In the genomic region with DNA sequence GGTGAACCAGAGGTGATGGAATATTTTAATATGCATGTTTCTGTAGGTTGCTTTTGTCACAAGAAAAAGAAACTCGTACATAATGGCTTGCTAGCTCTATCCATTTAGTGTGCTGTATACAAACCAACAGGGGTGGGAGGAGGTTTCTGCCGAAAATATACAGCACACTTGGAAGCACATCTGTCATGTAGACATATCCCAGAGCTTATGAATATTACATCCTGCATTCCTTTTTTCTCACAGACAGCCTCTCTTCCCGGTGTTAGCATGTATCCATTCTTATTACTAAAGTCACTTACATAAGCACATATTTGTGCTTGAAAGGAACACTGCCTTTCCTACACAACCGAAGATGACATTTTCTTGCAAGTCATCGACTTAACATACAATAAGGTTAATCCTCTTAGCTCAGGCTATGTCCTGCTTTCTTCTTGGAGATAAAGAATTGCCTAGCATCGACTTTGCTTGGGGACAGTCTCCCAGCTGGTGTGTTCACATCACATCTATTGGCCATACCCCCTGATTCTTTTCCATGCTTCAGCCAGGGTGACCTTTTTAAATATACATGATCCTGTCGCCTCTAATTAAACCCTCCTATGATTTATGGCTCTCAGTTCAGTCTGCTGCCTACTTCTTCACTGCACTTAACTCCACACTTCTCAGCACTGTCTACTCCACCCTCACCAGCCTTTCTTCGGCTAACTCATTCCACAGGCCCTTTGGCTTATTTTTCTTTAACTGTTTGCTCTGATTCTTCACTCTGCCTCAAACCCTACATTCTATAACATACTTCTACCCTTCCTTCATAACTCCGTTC, we compare ENCODE assay signal across 18 mouse cellular contexts. TPM values are rescaled to one million over a fixed set of nuclear protein-coding genes. Genes with fewer than 3 reads are reported as not detected.
DNase-seq lines count a peak whose midpoint lies in the region; ATAC-seq lines count a peak whose summit lies in the region.
"Had no signal": no experiment of that assay in that cellular context is flagged by ENCODE, and none has a peak within 500 bp of the region (broad histone marks: within the 10 kb centered on the region; RNA-seq: fewer than 3 reads in every experiment).

No protein-coding gene starts in this region.

- H3K4me2 ChIP-seq in heart, embryonic 12.5 days = no peak overlapping the region
- H3K4me2 ChIP-seq in hindbrain, embryonic 13.5 days = no peak overlapping the region
- no peak overlapping the region for H3K4me2 ChIP-seq in neural tube, embryonic 13.5 days
- H3K4me2 ChIP-seq in liver, embryonic 11.5 days = no peak overlapping the region
- H3K4me2 ChIP-seq: embryonic facial prominence, embryonic 15.5 days; heart, embryonic 15.5 days; limb, embryonic 15.5 days had no signal

- H3K9me3 ChIP-seq in heart, embryonic 10.5 days = no peaks in the 10 kb centered on the region
- H3K9me3 ChIP-seq in heart, embryonic 12.5 days (replicated peaks) = no peaks in the 10 kb centered on the region
- H3K9me3 ChIP-seq in hindbrain, embryonic 13.5 days = no peaks in the 10 kb centered on the region
- no peaks in the 10 kb centered on the region for H3K9me3 ChIP-seq in neural tube, embryonic 13.5 days
- H3K9me3 ChIP-seq in liver, embryonic 11.5 days (ENCODE audit: control insufficient read depth, low read length) = no peaks in the 10 kb centered on the region
- H3K9me3 ChIP-seq: embryonic facial prominence, embryonic 15.5 days; heart, embryonic 15.5 days; limb, embryonic 15.5 days had no signal

- WGBS in heart, embryonic 10.5 days = 75% methylated on average over 9 of the region's 9 CpGs
- WGBS in heart, embryonic 12.5 days = 71% methylated on average over 9 of the region's 9 CpGs
- 58% methylated on average over 9 of the region's 9 CpGs for WGBS in hindbrain, embryonic 13.5 days
- 54% methylated on average over 9 of the region's 9 CpGs for WGBS in neural tube, embryonic 13.5 days
- 71% methylated on average over 9 of the region's 9 CpGs for WGBS in liver, embryonic 11.5 days

- ATAC-seq in heart, embryonic 12.5 days (ENCODE audit: insufficient number of reproducible peaks, low FRiP score) = no peak
- peak; percentile 76; the same call in 1 of the 2 replicates for ATAC-seq in hindbrain, embryonic 13.5 days (ENCODE audit: low FRiP score)
- peak; percentile 72 for ATAC-seq in neural tube, embryonic 13.5 days (ENCODE audit: low read depth)
- no peak for ATAC-seq in liver, embryonic 11.5 days (replicated peaks; ENCODE audit: low FRiP score)
- ATAC-seq: liver, postnatal 0 days had no signal

- no peak overlapping the region for H3K9ac ChIP-seq in heart, embryonic 12.5 days
- H3K9ac ChIP-seq in hindbrain, embryonic 13.5 days = no peak overlapping the region
- no peak overlapping the region for H3K9ac ChIP-seq in neural tube, embryonic 13.5 days
- H3K9ac ChIP-seq in liver, embryonic 11.5 days (ENCODE audit: low read depth, low read length) = no peak overlapping the region
- H3K9ac ChIP-seq: embryonic facial prominence, embryonic 15.5 days; heart, embryonic 15.5 days; limb, embryonic 15.5 days; liver, postnatal 0 days had no signal

- no peaks in the 10 kb centered on the region for H3K36me3 ChIP-seq in heart, embryonic 10.5 days
- no peaks in the 10 kb centered on the region for H3K36me3 ChIP-seq in heart, embryonic 12.5 days
- no peaks in the 10 kb centered on the region for H3K36me3 ChIP-seq in hindbrain, embryonic 13.5 days
- H3K36me3 ChIP-seq in neural tube, embryonic 13.5 days = no peaks in the 10 kb centered on the region
- no peaks in the 10 kb centered on the region for H3K36me3 ChIP-seq in liver, embryonic 11.5 days (ENCODE audit: control insufficient read depth, insufficient read depth, low read length)
- H3K36me3 ChIP-seq: embryonic facial prominence, embryonic 15.5 days; heart, embryonic 15.5 days; limb, embryonic 15.5 days had no signal

- H3K27me3 ChIP-seq in heart, embryonic 10.5 days (ENCODE audit: insufficient read depth, poor library complexity, severe bottlenecking) = no peaks in the 10 kb centered on the region
- H3K27me3 ChIP-seq in heart, embryonic 12.5 days (replicated peaks) = no peaks in the 10 kb centered on the region
- no peaks in the 10 kb centered on the region for H3K27me3 ChIP-seq in hindbrain, embryonic 13.5 days
- H3K27me3 ChIP-seq in neural tube, embryonic 13.5 days = no peaks in the 10 kb centered on the region
- H3K27me3 ChIP-seq in liver, embryonic 11.5 days (replicated peaks; ENCODE audit: control insufficient read depth, insufficient read depth, low read length) = no peaks in the 10 kb centered on the region
- H3K27me3 ChIP-seq: embryonic facial prominence, embryonic 15.5 days; heart, embryonic 15.5 days; limb, embryonic 15.5 days; megakaryocyte, embryonic 14.5 days had no signal

- H3K27ac ChIP-seq in heart, embryonic 10.5 days = no peak overlapping the region
- no peak overlapping the region for H3K27ac ChIP-seq in heart, embryonic 12.5 days (ENCODE audit: poor library complexity, severe bottlenecking)
- H3K27ac ChIP-seq in hindbrain, embryonic 13.5 days = peak overlapping the region; percentile 49
- peak overlapping the region; percentile 65 for H3K27ac ChIP-seq in neural tube, embryonic 13.5 days (replicated peaks)
- H3K27ac ChIP-seq in liver, embryonic 11.5 days (ENCODE audit: low read depth, low read length) = no peak overlapping the region
- H3K27ac ChIP-seq: embryonic facial prominence, embryonic 15.5 days; heart, embryonic 15.5 days; limb, embryonic 15.5 days had no signal

- DNase-seq in heart, embryonic 10.5 days (ENCODE audit: low spot score) = peak; percentile 43
- DNase-seq in brain, adult 2 months (ENCODE audit: low read depth, low spot score) = peak; percentile 47
- DNase-seq in left cerebral cortex, adult 9 months (ENCODE audit: low spot score in 2 of 2) = no peak
- DNase-seq in liver, embryonic 11.5 days (ENCODE audit: low spot score) = no peak
- DNase-seq: adrenal gland, postnatal 10 days; cerebellum, adult 8-10 months; kidney, adult 8-10 months; kidney, postnatal 36 days; liver, postnatal 0 days; lung, postnatal 14 days; thymus, adult 18-20 months had no signal

- no peaks in the 10 kb centered on the region for H3K4me1 ChIP-seq in heart, embryonic 10.5 days
- 0 out of 2 replicates have a peak, but pooled peaks cover 3% of the 10 kb centered on the region for H3K4me1 ChIP-seq in heart, embryonic 12.5 days (replicated peaks)
- H3K4me1 ChIP-seq in hindbrain, embryonic 13.5 days (replicated peaks) = 0 out of 2 replicates have a peak, but pooled peaks cover 9% of the 10 kb centered on the region
- 0 out of 2 replicates have a peak, but pooled peaks cover 11% of the 10 kb centered on the region for H3K4me1 ChIP-seq in neural tube, embryonic 13.5 days (replicated peaks)
- no peaks in the 10 kb centered on the region for H3K4me1 ChIP-seq in liver, embryonic 11.5 days (replicated peaks; ENCODE audit: control insufficient read depth, insufficient read depth, low read length)
- H3K4me1 ChIP-seq: embryonic facial prominence, embryonic 15.5 days; heart, embryonic 15.5 days; limb, embryonic 15.5 days; megakaryocyte, embryonic 14.5 days had no signal

- H3K4me3 ChIP-seq in heart, embryonic 10.5 days = no peak overlapping the region
- no peak overlapping the region for H3K4me3 ChIP-seq in heart, embryonic 12.5 days
- H3K4me3 ChIP-seq in hindbrain, embryonic 13.5 days = no peak overlapping the region
- H3K4me3 ChIP-seq in neural tube, embryonic 13.5 days = no peak overlapping the region
- no peak overlapping the region for H3K4me3 ChIP-seq in liver, embryonic 11.5 days (ENCODE audit: low read depth, low read length)
- H3K4me3 ChIP-seq: embryonic facial prominence, embryonic 15.5 days; heart, embryonic 15.5 days; limb, embryonic 15.5 days; megakaryocyte, embryonic 14.5 days had no signal

RNA-seq across cellular contexts. Expression of gene Ndufb4, which starts 9.6 kb away (rescaled TPM):
- polyA plus RNA-seq in heart, embryonic 10.5 days (2016; fragmentation: Nextera tagmentation; extraction: Ambion mirVana) = 61.3 and 67.0 TPM in 2 replicates
- polyA plus RNA-seq in heart, embryonic 12.5 days (2016; fragmentation: Nextera tagmentation; extraction: Ambion mirVana) = 94.1 and 110 TPM in 2 replicates
- polyA plus RNA-seq in hindbrain, embryonic 13.5 days (2015; fragmentation: Nextera tagmentation; extraction: Ambion mirVana) = 63.0 and 67.1 TPM in 2 replicates
- polyA plus RNA-seq in neural tube, embryonic 13.5 days (2015; fragmentation: Nextera tagmentation; extraction: Ambion mirVana) = 68.9 and 85.0 TPM in 2 replicates
- 67.6 and 72.2 TPM in 2 replicates for polyA plus RNA-seq in liver, embryonic 11.5 days (2014; fragmentation: Nextera tagmentation; extraction: Ambion mirVana)

Comparison
In these comparisons a context has a peak if more than half of its experiments do, and no peak if none do; other contexts are left out.
1. DNase-seq: peak in heart, embryonic 10.5 days (single experiment) and brain, adult 2 months (single experiment); none in left cerebral cortex, adult 9 months (0 of 2) and liver, embryonic 11.5 days (single experiment).
2. H3K27ac ChIP-seq: peak in hindbrain, embryonic 13.5 days (single experiment) and neural tube, embryonic 13.5 days (single experiment); none in heart, embryonic 10.5 days (single experiment), heart, embryonic 12.5 days (single experiment) and liver, embryonic 11.5 days (single experiment).
3. ATAC-seq: peak in hindbrain, embryonic 13.5 days (single experiment) and neural tube, embryonic 13.5 days (single experiment); none in heart, embryonic 12.5 days (single experiment) and liver, embryonic 11.5 days (single experiment).